Comparison of ENCODE assay signal across 11 mouse cellular contexts in genomic region chr6:115743569-115743968, GRCm38 (mm10). TPM values are rescaled to one million over a fixed set of nuclear protein-coding genes. Genes with fewer than 3 reads are reported as not detected.
A peak's percentile ranks its signal among the peaks of the same experiment; 100 is the strongest.
DNase-seq lines count a peak whose midpoint lies in the region; ATAC-seq and TF ChIP-seq lines count a peak whose summit lies in the region.
"Had no signal": no experiment of that assay in that cellular context is flagged by ENCODE, and none has a peak within 500 bp of the region (broad histone marks: within the 10 kb centered on the region; RNA-seq: fewer than 3 reads in every experiment).

No protein-coding gene starts in this region.

- peak; percentile 35 to 36 for DNase-seq in lung, adult 18-20 months
- no peak for DNase-seq in lung, adult 2 months
- DNase-seq in brain, embryonic 14.5 days (ENCODE audit: low read depth): peak; percentile 20
- peak; percentile 21 for DNase-seq in large intestine, adult 2 months (ENCODE audit: low read depth, low spot score)
- peak; percentile 60 for DNase-seq in retina, postnatal 1 day
- DNase-seq in neural tube, embryonic 10.5 days (ENCODE audit: extremely low spot score, low spot score): no peak
- no peak for DNase-seq in T-cell, adult 2 months (ENCODE audit: low spot score)
- DNase-seq: cerebellum, adult 11 months had no signal

- H3K27ac ChIP-seq in forebrain, embryonic 16.5 days (ENCODE audit: low read length): no peak overlapping the region
- H3K27ac ChIP-seq: heart, embryonic 15.5 days; limb, embryonic 13.5 days had no signal

- H3K4me1 ChIP-seq in lung, adult 2 months (ENCODE audit: control insufficient read depth, insufficient read depth, low read length): no peaks in the 10 kb centered on the region
- H3K4me1 ChIP-seq in forebrain, embryonic 16.5 days (replicated peaks; ENCODE audit: control insufficient read depth, insufficient read depth, low read length): no peaks in the 10 kb centered on the region
- H3K4me1 ChIP-seq: heart, embryonic 15.5 days; limb, embryonic 13.5 days had no signal

- no peaks in the 10 kb centered on the region for H3K27me3 ChIP-seq in forebrain, embryonic 16.5 days (replicated peaks; ENCODE audit: control insufficient read depth, insufficient read depth, low read length)
- H3K27me3 ChIP-seq: heart, embryonic 15.5 days; limb, embryonic 13.5 days had no signal

- no peak overlapping the region for H3K4me2 ChIP-seq in forebrain, embryonic 16.5 days (ENCODE audit: low read length)
- H3K4me2 ChIP-seq: heart, embryonic 15.5 days; limb, embryonic 13.5 days had no signal

- no peak for TF ChIP-seq POLR2A in lung, adult 2 months (IDR thresholded peaks at IDR 0.05; ENCODE audit: borderline replicate concordance, extremely low read depth, low read depth, low read length)
- TF ChIP-seq POLR2A in brain, embryonic 14.5 days (IDR thresholded peaks at IDR 0.05; ENCODE audit: borderline replicate concordance, extremely low read depth, insufficient read depth, insufficient read length, poor library complexity, severe bottlenecking): no peak

- WGBS in lung, adult 2 months: 13% methylated on average over 1 of the region's 1 CpGs
- 6% methylated on average over 1 of the region's 1 CpGs for WGBS in large intestine, adult 2 months
- 0% methylated on average over 1 of the region's 1 CpGs for WGBS in forebrain, embryonic 16.5 days

- H3K36me3 ChIP-seq in forebrain, embryonic 16.5 days (ENCODE audit: control insufficient read depth, insufficient read depth): no peaks in the 10 kb centered on the region
- H3K36me3 ChIP-seq: heart, embryonic 15.5 days; limb, embryonic 13.5 days had no signal

- ATAC-seq in forebrain, embryonic 16.5 days: no peak

- TF ChIP-seq CTCF in lung, adult 2 months (IDR thresholded peaks at IDR 0.05; ENCODE audit: insufficient read depth, low read length): no peak
- no peak for TF ChIP-seq CTCF in brain, embryonic 14.5 days (IDR thresholded peaks at IDR 0.05; ENCODE audit: borderline replicate concordance, extremely low read depth, insufficient read depth, insufficient read length)

- H3K9me3 ChIP-seq in forebrain, embryonic 16.5 days (ENCODE audit: control insufficient read depth, low read length): no peaks in the 10 kb centered on the region
- H3K9me3 ChIP-seq: heart, embryonic 15.5 days; limb, embryonic 13.5 days had no signal

- no peak overlapping the region for H3K4me3 ChIP-seq in lung, adult 2 months (replicated peaks; ENCODE audit: extremely low read depth, low read depth, low read length)
- no peak overlapping the region for H3K4me3 ChIP-seq in forebrain, embryonic 16.5 days (replicated peaks; ENCODE audit: low read length)
- H3K4me3 ChIP-seq: heart, embryonic 15.5 days; limb, embryonic 13.5 days had no signal

- H3K9ac ChIP-seq in forebrain, embryonic 16.5 days (replicated peaks; ENCODE audit: low read depth, low read length): no peak overlapping the region
- H3K9ac ChIP-seq: heart, embryonic 15.5 days; limb, embryonic 13.5 days had no signal

RNA-seq across cellular contexts. Expression of gene Tmem40, which starts 18.6 kb away (rescaled TPM):
- polyA plus RNA-seq in lung, adult 2 months (2012; rRNA removed): 2.2 and 21.5 TPM in 2 replicates
- polyA plus RNA-seq in brain, embryonic 14.5 days (2012; rRNA removed): 1.1 and 1.6 TPM in 2 replicates
- polyA plus RNA-seq in large intestine, adult 2 months (2012; rRNA removed): 0.22 and 0.37 TPM in 2 replicates
- polyA plus RNA-seq in forebrain, embryonic 16.5 days (2015; fragmentation: Nextera tagmentation; extraction: Ambion mirVana): 0.91 TPM in 1 of 2 replicates, not detected in the other

RNA-seq across cellular contexts. Expression of gene Cand2, which starts 30.8 kb away (rescaled TPM):
- 5.3 and 8.4 TPM in 2 replicates for polyA plus RNA-seq in lung, adult 2 months (2012; rRNA removed)
- polyA plus RNA-seq in brain, embryonic 14.5 days (2012; rRNA removed): 30.5 and 37.1 TPM in 2 replicates
- polyA plus RNA-seq in large intestine, adult 2 months (2012; rRNA removed): 2.9 and 3.4 TPM in 2 replicates
- 16.7 and 17.9 TPM in 2 replicates for polyA plus RNA-seq in forebrain, embryonic 16.5 days (2015; fragmentation: Nextera tagmentation; extraction: Ambion mirVana)

Comparison
In these comparisons a context has a peak if more than half of its experiments do, and no peak if none do; other contexts are left out.
1. DNase-seq: peak in lung, adult 18-20 months (2 of 2), brain, embryonic 14.5 days (single experiment), large intestine, adult 2 months (single experiment) and retina, postnatal 1 day (single experiment); none in lung, adult 2 months (single experiment), neural tube, embryonic 10.5 days (single experiment) and T-cell, adult 2 months (single experiment).